ENCODE assay signal across 22 mouse cellular contexts in the genomic region with DNA sequence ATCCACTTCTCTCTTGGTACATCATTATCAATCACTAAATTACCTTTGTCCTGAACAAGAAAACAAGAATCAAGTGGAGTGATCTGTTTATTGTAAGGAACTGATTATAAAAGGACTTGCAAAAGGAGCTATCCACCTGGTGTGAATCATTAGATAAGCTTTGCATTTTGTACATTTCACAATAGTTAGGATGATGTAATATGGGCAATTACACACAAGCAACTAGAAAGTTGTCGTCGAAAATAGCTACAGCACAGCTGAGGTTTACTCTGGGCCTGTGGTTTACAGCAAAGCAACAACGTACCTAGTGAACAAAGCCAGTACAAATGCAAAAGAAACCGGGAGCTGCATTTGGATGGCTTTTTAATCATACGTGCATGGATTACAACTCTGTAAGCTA. TPM values are rescaled to one million over a fixed set of nuclear protein-coding genes. Genes with fewer than 3 reads are reported as not detected.
"Had no signal": no experiment of that assay in that cellular context is flagged by ENCODE, and none has a peak within 500 bp of the region (broad histone marks: within the 10 kb centered on the region; RNA-seq: fewer than 3 reads in every experiment).

No protein-coding gene starts in this region.

- DNase-seq: kidney, adult 8-10 months; kidney, postnatal 10 days; kidney, postnatal 36 days; left cerebral cortex, postnatal 4 days; liver, embryonic 13.5 days; lung, adult 2 months; lung, postnatal 14 days; lung, postnatal 4 days; retina, postnatal 1 day; right cerebral cortex, postnatal 25 days; spleen, adult 18-20 months; thymus, postnatal 36 days had no signal

- H3K27ac ChIP-seq: kidney, embryonic 15.5 days; limb, embryonic 12.5 days; limb, embryonic 15.5 days; liver, embryonic 13.5 days; midbrain, embryonic 12.5 days; midbrain, embryonic 15.5 days; neural tube, embryonic 13.5 days; stomach, embryonic 15.5 days had no signal

- H3K4me2 ChIP-seq: kidney, embryonic 15.5 days; limb, embryonic 12.5 days; limb, embryonic 15.5 days; liver, embryonic 13.5 days; midbrain, embryonic 12.5 days; midbrain, embryonic 15.5 days; neural tube, embryonic 13.5 days; stomach, embryonic 15.5 days had no signal

- H3K27me3 ChIP-seq: limb, embryonic 15.5 days; liver, embryonic 13.5 days; midbrain, embryonic 15.5 days; stomach, embryonic 15.5 days had no signal

- ATAC-seq: midbrain, embryonic 15.5 days had no signal

- H3K4me3 ChIP-seq: kidney, embryonic 15.5 days; limb, embryonic 12.5 days; limb, embryonic 15.5 days; liver, embryonic 13.5 days; midbrain, embryonic 12.5 days; midbrain, embryonic 15.5 days; neural tube, embryonic 13.5 days; stomach, embryonic 15.5 days had no signal

- H3K9ac ChIP-seq: kidney, embryonic 15.5 days; limb, embryonic 12.5 days; limb, embryonic 15.5 days; liver, embryonic 13.5 days; midbrain, embryonic 12.5 days; midbrain, embryonic 15.5 days; neural tube, embryonic 13.5 days; stomach, embryonic 15.5 days had no signal

- H3K4me1 ChIP-seq: limb, embryonic 12.5 days; limb, embryonic 15.5 days; liver, embryonic 13.5 days; stomach, embryonic 15.5 days had no signal

- H3K9me3 ChIP-seq: kidney, embryonic 15.5 days; limb, embryonic 12.5 days; limb, embryonic 15.5 days; liver, embryonic 13.5 days; midbrain, embryonic 12.5 days; midbrain, embryonic 15.5 days; neural tube, embryonic 13.5 days; stomach, embryonic 15.5 days had no signal

- H3K36me3 ChIP-seq: kidney, embryonic 15.5 days; limb, embryonic 12.5 days; limb, embryonic 15.5 days; liver, embryonic 13.5 days; midbrain, embryonic 12.5 days; midbrain, embryonic 15.5 days; neural tube, embryonic 13.5 days; stomach, embryonic 15.5 days had no signal

RNA-seq across cellular contexts. Expression of gene Pcdh19, which starts 28.7 kb away (rescaled TPM):
- total RNA-seq: megakaryocyte progenitor cell, adult 5-6 weeks; megakaryocyte-erythroid progenitor cell, adult 5-6 weeks; neutrophil, adult 5-6 weeks had no signal
